9 mouse cellular contexts compared by ENCODE assay signal in genomic region chr19:10520355-10520754, GRCm38 (mm10). TPM values are rescaled to one million over a fixed set of nuclear protein-coding genes. Genes with fewer than 3 reads are reported as not detected.
DNase-seq lines count a peak whose midpoint lies in the region; ATAC-seq and TF ChIP-seq lines count a peak whose summit lies in the region.
"Had no signal": no experiment of that assay in that cellular context is flagged by ENCODE, and none has a peak within 500 bp of the region (broad histone marks: within the 10 kb centered on the region; RNA-seq: fewer than 3 reads in every experiment).

No protein-coding gene starts in this region.

- H3K4me3 ChIP-seq in left cerebral cortex, adult 2 months: no peak overlapping the region
- no peak overlapping the region for H3K4me3 ChIP-seq in G1E (ENCODE audit: low read depth, low read length)
- H3K4me3 ChIP-seq: hindbrain, embryonic 10.5 days had no signal

- H3K27me3 ChIP-seq in G1E (ENCODE audit: insufficient read depth, low read length): no peaks in the 10 kb centered on the region

- intact Hi-C loops in left cerebral cortex, adult 2 months (cut with DNase I): no loop called here

- no peaks in the 10 kb centered on the region for H3K9me3 ChIP-seq in G1E (replicated peaks)
- H3K9me3 ChIP-seq: hindbrain, embryonic 10.5 days had no signal

- no peak for ATAC-seq in CD4-positive, CD25-positive, alpha-beta regulatory T cell, adult 4 months
- ATAC-seq in G1E (ENCODE audit: extremely low read depth, insufficient number of reproducible peaks, low FRiP score, poor library complexity, severe bottlenecking): no peak

- peaks cover 50% of the 10 kb centered on the region for H3K4me1 ChIP-seq in G1E (ENCODE audit: insufficient read depth, low read depth, low read length)

- DNase-seq in CD4-positive, CD25-positive, alpha-beta regulatory T cell, adult 2 months (ENCODE audit: low read depth, low spot score): peak; percentile 56
- DNase-seq in left cerebral cortex, adult 2 months (ENCODE audit: extremely low spot score in 1 of 2, low spot score in 2 of 2): no peak
- no peak for DNase-seq in left cerebral cortex, adult 9 months (ENCODE audit: low spot score in 2 of 2)
- DNase-seq in G1E (ENCODE audit: low spot score): no peak
- peak; percentile 25 for DNase-seq in embryo, embryonic 9.5 days (ENCODE audit: extremely low spot score)
- no peak for DNase-seq in right cerebral cortex, postnatal 36 days (ENCODE audit: low spot score in 2 of 2)
- DNase-seq in right cerebral cortex, adult 2 months (ENCODE audit: low spot score in 2 of 2): no peak

- peaks cover 48% of the 10 kb centered on the region for H3K36me3 ChIP-seq in G1E (replicated peaks)

- H3K27ac ChIP-seq in left cerebral cortex, adult 2 months: no peak overlapping the region
- H3K27ac ChIP-seq: hindbrain, embryonic 10.5 days had no signal

- peak; percentile 58 for TF ChIP-seq CTCF in left cerebral cortex, adult 2 months (IDR thresholded peaks at IDR 0.05)
- peak; percentile 19; the same call in 1 of the 2 replicates for TF ChIP-seq CTCF in G1E (IDR thresholded peaks at IDR 0.05; ENCODE audit: low read depth, low read length)

RNA-seq across cellular contexts. Expression of gene Cpsf7, which starts 4.7 kb away (rescaled TPM):
- polyA plus RNA-seq in CD4-positive, CD25-positive, alpha-beta regulatory T cell, adult 4 months (2017; shearing (Covaris generic)): 10 to 100 TPM; 59.0 to 79.6 TPM
- total RNA-seq in left cerebral cortex, adult 2 months (2021): 10 to 100 TPM; 77.4 to 82.5 TPM
- total RNA-seq in G1E (2014; fragmentation: Nextera tagmentation) (108 and 119 TPM in 2 replicates), G1E (2017) (48.5 and 48.6 TPM in 2 replicates)
- polyA plus RNA-seq in G1E (2012): 47.4 and 69.0 TPM in 2 replicates

RNA-seq across cellular contexts. Expression of gene Sdhaf2, which starts 5.6 kb away (rescaled TPM):
- polyA plus RNA-seq in CD4-positive, CD25-positive, alpha-beta regulatory T cell, adult 4 months (2017; shearing (Covaris generic)): 100 to 1,000 TPM in 1 of 2 experiments, 10 to 100 TPM in 1; 92.6 to 104 TPM
- 10 to 100 TPM; 52.2 to 56.1 TPM for total RNA-seq in left cerebral cortex, adult 2 months (2021)
- total RNA-seq in G1E (2014; fragmentation: Nextera tagmentation): 89.1 and 102 TPM in 2 replicates
- 145 and 154 TPM in 2 replicates for total RNA-seq in G1E (2017)
- polyA plus RNA-seq in G1E (2012): 5.7 and 7.0 TPM in 2 replicates

RNA-seq across cellular contexts. Expression of gene Tmem216, which starts 35.7 kb away (rescaled TPM):
- 10 to 100 TPM; 10.7 to 13.6 TPM for polyA plus RNA-seq in CD4-positive, CD25-positive, alpha-beta regulatory T cell, adult 4 months (2017; shearing (Covaris generic))
- 10 to 100 TPM; 12.3 to 12.7 TPM for total RNA-seq in left cerebral cortex, adult 2 months (2021)
- total RNA-seq in G1E (2014; fragmentation: Nextera tagmentation) (20.3 and 25.6 TPM in 2 replicates), G1E (2017) (14.6 and 17.5 TPM in 2 replicates)
- polyA plus RNA-seq in G1E (2012): 1.7 and 1.9 TPM in 2 replicates

RNA-seq across cellular contexts. Expression of gene Ppp1r32, which starts 37.6 kb away (rescaled TPM):
- polyA plus RNA-seq in CD4-positive, CD25-positive, alpha-beta regulatory T cell, adult 4 months (2017; shearing (Covaris generic)): 1 to 10 TPM in 1 of 2 experiments, under 1 TPM in 1; 0.31 to 1.4 TPM
- 1 to 10 TPM in 1 of 2 experiments, under 1 TPM in 1; 0.61 to 1.3 TPM for total RNA-seq in left cerebral cortex, adult 2 months (2021)
- total RNA-seq in G1E (2014; fragmentation: Nextera tagmentation) (0.53 and 1.1 TPM in 2 replicates), G1E (2017) (0.12 TPM in 1 of 2 replicates, not detected in the other)
- 0.51 and 0.52 TPM in 2 replicates for polyA plus RNA-seq in G1E (2012)

RNA-seq across cellular contexts. Expression of gene Cyb561a3, which starts 56.6 kb away (rescaled TPM):
- 10 to 100 TPM; 39.1 to 52.7 TPM for polyA plus RNA-seq in CD4-positive, CD25-positive, alpha-beta regulatory T cell, adult 4 months (2017; shearing (Covaris generic))
- 10 to 100 TPM; 12.7 to 12.8 TPM for total RNA-seq in left cerebral cortex, adult 2 months (2021)
- total RNA-seq in G1E (2014; fragmentation: Nextera tagmentation) (23.1 and 23.5 TPM in 2 replicates), G1E (2017) (18.0 and 22.5 TPM in 2 replicates)
- polyA plus RNA-seq in G1E (2012): 6.3 and 8.2 TPM in 2 replicates

Comparison
In these comparisons a context has a peak if more than half of its experiments do, and no peak if none do; other contexts are left out.
1. DNase-seq: peak in CD4-positive, CD25-positive, alpha-beta regulatory T cell, adult 2 months (single experiment) and embryo, embryonic 9.5 days (single experiment); none in left cerebral cortex, adult 2 months (0 of 2), left cerebral cortex, adult 9 months (0 of 2), G1E (single experiment), right cerebral cortex, postnatal 36 days (0 of 2) and right cerebral cortex, adult 2 months (0 of 2).